Mouse (Mus musculus): ENCODE results near the gene Rbx1. TPM values are rescaled to one million over a fixed set of nuclear protein-coding genes. Genes with fewer than 3 reads are reported as not detected.

Rbx1 gene
- total RNA-seq, 4 experiments from 2014 or later: 129 to 138 (median 132) TPM

GRCm38 (mm10) chr15:81483691-81484090 lies 17.6 kb downstream of the Rbx1 start:
- no peak for DNase-seq (ENCODE audit: low spot score in 2 of 2)

- no peak for DNase-seq (ENCODE audit: low spot score in 2 of 2)
Observed at GRCm38 (mm10) chr15:81485483-81485882, 19.4 kb downstream of the Rbx1 start.

GRCm38 (mm10) chr15:81503466-81503865 lies 37.4 kb downstream of the Rbx1 start:
- no peak for DNase-seq (ENCODE audit: low spot score in 2 of 2)

GRCm38 (mm10) chr15:81503995-81504394 lies 37.9 kb downstream of the Rbx1 start:
- DNase-seq (ENCODE audit: low spot score in 2 of 2): no peak

- DNase-seq (ENCODE audit: low spot score in 2 of 2): no peak
Observed at GRCm38 (mm10) chr15:81507201-81507600, 41.1 kb downstream of the Rbx1 start.

- no peak for DNase-seq (ENCODE audit: low spot score in 2 of 2)
Observed at GRCm38 (mm10) chr15:81510621-81511020, 44.5 kb downstream of the Rbx1 start.

- no peak for DNase-seq (ENCODE audit: low spot score in 2 of 2)
Observed at GRCm38 (mm10) chr15:81511601-81512261, 45.6 kb downstream of the Rbx1 start.

GRCm38 (mm10) chr15:81514111-81514971 lies 48.2 kb downstream of the Rbx1 start:
- peak; percentile 33 to 52 for DNase-seq (ENCODE audit: low spot score in 2 of 2)

- DNase-seq (ENCODE audit: low spot score in 2 of 2): no peak
Observed at GRCm38 (mm10) chr15:81515221-81515620, 49.1 kb downstream of the Rbx1 start.

GRCm38 (mm10) chr15:81518031-81518430 lies 51.9 kb downstream of the Rbx1 start:
- DNase-seq (ENCODE audit: low spot score in 2 of 2): no peak

- DNase-seq (ENCODE audit: low spot score in 2 of 2): no peak
Observed at GRCm38 (mm10) chr15:81518761-81519160, 52.7 kb downstream of the Rbx1 start.

- peak in 1 of 2 experiments; percentile 13 for DNase-seq (ENCODE audit: low spot score in 2 of 2)
Observed at GRCm38 (mm10) chr15:81522036-81522751, 56.1 kb downstream of the Rbx1 start.

GRCm38 (mm10) chr15:81522761-81523168 lies 56.7 kb downstream of the Rbx1 start:
- DNase-seq (ENCODE audit: low spot score in 2 of 2): no peak

GRCm38 (mm10) chr15:81523169-81523871 lies 57.2 kb downstream of the Rbx1 start:
- peak; percentile 84 to 86 for DNase-seq (ENCODE audit: low spot score in 2 of 2)

- DNase-seq (ENCODE audit: low spot score in 2 of 2): no peak
Observed at GRCm38 (mm10) chr15:81523901-81524300, 57.8 kb downstream of the Rbx1 start.

Other genes starting within 250 kb of the Rbx1 start
- 10 to 100 TPM; 19.3 to 25.1 (median 24.3) TPM for gene Mchr1, start 230.8 kb upstream of the Rbx1 start, total RNA-seq (2022)
- 10 to 100 TPM; 40.9 to 46.8 (median 42.9) TPM for gene Slc25a17, start 105.5 kb upstream of the Rbx1 start, total RNA-seq (2022)
- gene St13, start 66.2 kb upstream of the Rbx1 start, total RNA-seq (2022): 100 to 1,000 TPM; 158 to 183 (median 171) TPM
- gene Xpnpep3, start 66.2 kb upstream of the Rbx1 start, total RNA-seq (2022): 10 to 100 TPM; 15.5 to 19.3 (median 18.1) TPM
- not detected for gene Dnajb7, start 58.0 kb upstream of the Rbx1 start, total RNA-seq (2022)
- gene Ep300, start 119.1 kb downstream of the Rbx1 start, total RNA-seq (2022): 10 to 100 TPM; 64.5 to 80.0 (median 74.6) TPM
- gene L3mbtl2, start 197.6 kb downstream of the Rbx1 start, total RNA-seq (2022): 10 to 100 TPM; 40.6 to 47.3 (median 43.7) TPM
- 10 to 100 TPM in 3 of 4 experiments, 1 to 10 TPM in 1; 9.9 to 14.4 (median 10.6) TPM for gene Chadl, start 231.0 kb downstream of the Rbx1 start, total RNA-seq (2022)